Mouse (Mus musculus) mesoderm, embryonic 11.5 days (tissue): ENCODE data around the gene Gje1.

Experiments
- DNase-seq: peaks from one replicate; pipeline ENCODE4 v3.0.0-alpha.2; 2012; ENCODE audit warnings: low read depth, low spot score

Gje1 gene

GRCm38 (mm10) chr10:14718114-14718513 is at the start of gene Gje1:
Gje1 (minus strand) TSS chr10:14718214.
- DNase-seq = no peak

GRCm38 (mm10) chr10:14760618-14761017 is 42.6 kb upstream of the Gje1 start:
- DNase-seq = no peak

- peak; percentile 31 for DNase-seq
These were observed 41.9 kb upstream of the Gje1 start for GRCm38 (mm10) chr10:14759665-14760558.

GRCm38 (mm10) chr10:14734285-14734684 is 16.3 kb upstream of the Gje1 start:
- peak; percentile 60 for DNase-seq

GRCm38 (mm10) chr10:14725671-14726070 is 7.7 kb upstream of the Gje1 start:
- DNase-seq = no peak

GRCm38 (mm10) chr10:14705072-14706066 is 12.6 kb downstream of the Gje1 start, which contains the start of the genes Vta1 and Nmbr:
Vta1 (minus strand) TSS chr10:14705560.
Nmbr (plus strand) TSS chr10:14705591.
- peak; percentile 96 for DNase-seq

- DNase-seq = no peak
These were observed 14.1 kb downstream of the Gje1 start for GRCm38 (mm10) chr10:14703830-14704420.

- DNase-seq = peak; percentile 23
These were observed 14.8 kb downstream of the Gje1 start for GRCm38 (mm10) chr10:14703239-14703638.

- DNase-seq = no peak
These were observed 27.7 kb downstream of the Gje1 start for GRCm38 (mm10) chr10:14690349-14690748.

- no peak for DNase-seq
These were observed 29.1 kb downstream of the Gje1 start for GRCm38 (mm10) chr10:14688785-14689442.

GRCm38 (mm10) chr10:14685663-14686062 is 32.4 kb downstream of the Gje1 start:
- no peak for DNase-seq

- DNase-seq = no peak
These were observed 51.9 kb downstream of the Gje1 start for GRCm38 (mm10) chr10:14666147-14666546.
